Mouse (Mus musculus): Measurements from ENCODE around the gene Apol11b.
"Not testable (repeated sequence)": the region's sequence is repeated elsewhere in the genome, so short reads cannot be mapped to it uniquely, and the experiment has no call there.

The Apol11b gene
- long read RNA-seq, experiment 1 = 0 reads
- long read RNA-seq, experiment 2, partial matches to known transcripts = 0 of 1 reads
- long read RNA-seq, experiment 2, other reads (novel, unspliced or antisense) = 0 of 1 reads

- intact Hi-C loops (cut with DNase I) = not testable (repeated sequence)
Observed at GRCm38 (mm10) chr15:77643176-77643575, at the start of gene Apol11b. Gene Apol11b (minus strand): TSS chr15:77643286.

GRCm38 (mm10) chr15:77691532-77692311 lies 48.6 kb upstream of the Apol11b start:
- intact Hi-C loops (cut with DNase I) = not testable (repeated sequence)

GRCm38 (mm10) chr15:77683944-77684343 lies 40.9 kb upstream of the Apol11b start:
- intact Hi-C loops (cut with DNase I) = not testable (repeated sequence)

GRCm38 (mm10) chr15:77674081-77674480 lies 31.0 kb upstream of the Apol11b start:
- intact Hi-C loops (cut with DNase I) = not testable (repeated sequence)

GRCm38 (mm10) chr15:77661841-77662240 lies 18.8 kb upstream of the Apol11b start:
- intact Hi-C loops (cut with DNase I) = not testable (repeated sequence)

GRCm38 (mm10) chr15:77659773-77660172 lies 16.7 kb upstream of the Apol11b start:
- intact Hi-C loops (cut with DNase I) = not testable (repeated sequence)

GRCm38 (mm10) chr15:77651143-77651542 lies 8.1 kb upstream of the Apol11b start:
- intact Hi-C loops (cut with DNase I) = not testable (repeated sequence)

GRCm38 (mm10) chr15:77629822-77630221 lies 13.3 kb downstream of the Apol11b start:
- intact Hi-C loops (cut with DNase I) = loop anchor here (5.0 kb wide), 1 partner anchor 108 kb away; no protein-coding TSS in a partner anchor

GRCm38 (mm10) chr15:77628647-77629046 lies 14.4 kb downstream of the Apol11b start:
- intact Hi-C loops (cut with DNase I) = not testable (repeated sequence)

GRCm38 (mm10) chr15:77626471-77626870 lies 16.6 kb downstream of the Apol11b start:
- intact Hi-C loops (cut with DNase I) = not testable (repeated sequence)

- intact Hi-C loops (cut with DNase I) = no loop called here
Observed at GRCm38 (mm10) chr15:77624710-77625109, 18.4 kb downstream of the Apol11b start.

GRCm38 (mm10) chr15:77606069-77606468 lies 37.0 kb downstream of the Apol11b start:
- intact Hi-C loops (cut with DNase I) = no loop called here

GRCm38 (mm10) chr15:77598958-77599357 lies 44.1 kb downstream of the Apol11b start, which contains the start of gene Gm36245:
Gene Gm36245 (plus strand): TSS chr15:77599258.
- intact Hi-C loops (cut with DNase I) = no loop called here

GRCm38 (mm10) chr15:77598429-77598828 lies 44.7 kb downstream of the Apol11b start:
- intact Hi-C loops (cut with DNase I) = no loop called here

- intact Hi-C loops (cut with DNase I) = no loop called here
Observed at GRCm38 (mm10) chr15:77595961-77596360, 47.1 kb downstream of the Apol11b start, which contains the start of gene Apol10b. Gene Apol10b (minus strand): TSS chr15:77596125.

- intact Hi-C loops (cut with DNase I) = no loop called here
Observed at GRCm38 (mm10) chr15:77593557-77593956, 49.5 kb downstream of the Apol11b start.

GRCm38 (mm10) chr15:77590881-77591280 lies 52.2 kb downstream of the Apol11b start:
- intact Hi-C loops (cut with DNase I) = no loop called here

GRCm38 (mm10) chr15:77588981-77589380 lies 54.1 kb downstream of the Apol11b start:
- intact Hi-C loops (cut with DNase I) = no loop called here

GRCm38 (mm10) chr15:77587026-77587425 lies 56.1 kb downstream of the Apol11b start:
- intact Hi-C loops (cut with DNase I) = no loop called here

All from adrenal gland (tissue).